Mouse (Mus musculus): ENCODE results near the gene Cdk7. TPM values are rescaled to one million over a fixed set of nuclear protein-coding genes. Genes with fewer than 3 reads are reported as not detected.

Gene Cdk7
- total RNA-seq, 4 experiments from 2014 or later = 9.1 to 13.1 (median 11.8) TPM

- no peak for DNase-seq (ENCODE audit: low spot score in 2 of 2)
Measured at GRCm38 (mm10) chr13:100728086-100728485, 2.7 kb downstream of the Cdk7 start.

GRCm38 (mm10) chr13:100725194-100725593 is 5.5 kb downstream of the Cdk7 start:
- no peak for DNase-seq (ENCODE audit: low spot score in 2 of 2)

- DNase-seq (ENCODE audit: low spot score in 2 of 2) = no peak
Measured at GRCm38 (mm10) chr13:100724051-100724754, 6.5 kb downstream of the Cdk7 start.

- no peak for DNase-seq (ENCODE audit: low spot score in 2 of 2)
Measured at GRCm38 (mm10) chr13:100721656-100722055, 9.1 kb downstream of the Cdk7 start.

- no peak for DNase-seq (ENCODE audit: low spot score in 2 of 2)
Measured at GRCm38 (mm10) chr13:100715467-100715866, 15.3 kb downstream of the Cdk7 start.

GRCm38 (mm10) chr13:100706206-100706605 is 24.5 kb downstream of the Cdk7 start:
- no peak for DNase-seq (ENCODE audit: low spot score in 2 of 2)

GRCm38 (mm10) chr13:100703468-100703867 is 27.3 kb downstream of the Cdk7 start:
- no peak for DNase-seq (ENCODE audit: low spot score in 2 of 2)

- DNase-seq (ENCODE audit: low spot score in 2 of 2) = no peak
Measured at GRCm38 (mm10) chr13:100698866-100699265, 31.9 kb downstream of the Cdk7 start.

GRCm38 (mm10) chr13:100697541-100697940 is 33.2 kb downstream of the Cdk7 start:
- DNase-seq (ENCODE audit: low spot score in 2 of 2) = peak in 1 of 2 experiments; percentile 32

- DNase-seq (ENCODE audit: low spot score in 2 of 2) = no peak
Measured at GRCm38 (mm10) chr13:100687513-100687912, 43.2 kb downstream of the Cdk7 start.

- no peak for DNase-seq (ENCODE audit: low spot score in 2 of 2)
Measured at GRCm38 (mm10) chr13:100684355-100684754, 46.4 kb downstream of the Cdk7 start.

- DNase-seq (ENCODE audit: low spot score in 2 of 2) = no peak
Measured at GRCm38 (mm10) chr13:100682837-100683236, 47.9 kb downstream of the Cdk7 start.

- no peak for DNase-seq (ENCODE audit: low spot score in 2 of 2)
Measured at GRCm38 (mm10) chr13:100681615-100682014, 49.1 kb downstream of the Cdk7 start.

GRCm38 (mm10) chr13:100675936-100676635 is 54.7 kb downstream of the Cdk7 start:
- DNase-seq (ENCODE audit: low spot score in 2 of 2) = no peak

GRCm38 (mm10) chr13:100670181-100670741 is 60.5 kb downstream of the Cdk7 start:
- no peak for DNase-seq (ENCODE audit: low spot score in 2 of 2)

- DNase-seq (ENCODE audit: low spot score in 2 of 2) = no peak
Measured at GRCm38 (mm10) chr13:100669291-100670022, 61.3 kb downstream of the Cdk7 start, which contains the start of gene Ccdc125. Gene Ccdc125 (plus strand): TSS chr13:100669717.

GRCm38 (mm10) chr13:100659864-100660456 is 70.8 kb downstream of the Cdk7 start:
- DNase-seq (ENCODE audit: low spot score in 2 of 2) = peak in 1 of 2 experiments; percentile 16

GRCm38 (mm10) chr13:100658091-100658490 is 72.6 kb downstream of the Cdk7 start:
- DNase-seq (ENCODE audit: low spot score in 2 of 2) = no peak

Data from gastrocnemius, adult 8-10 months (tissue).